Mouse (Mus musculus) myocyte (in vitro differentiated cells): ENCODE measurements around the gene Comtd1. TPM values are rescaled to one million over a fixed set of nuclear protein-coding genes. Genes with fewer than 3 reads are reported as not detected.

Source experiments
- H3K27me3 ChIP-seq: one replicate; pipeline ENCODE4 v1.6.1; 2011; ENCODE audit not compliant: control insufficient read depth, insufficient read depth, insufficient read length
- H3K36me3 ChIP-seq: one replicate; pipeline ENCODE4 v1.6.1; 2011; ENCODE audit not compliant: control insufficient read depth, insufficient read depth
- H3K4me2 ChIP-seq: one replicate; pipeline ENCODE4 v1.6.1; 2011; ENCODE audit warnings: low read depth, control low read depth
- H3K4me3 ChIP-seq: one replicate; pipeline ENCODE4 v1.5.1; 2011; ENCODE audit warnings: mild to moderate bottlenecking, control low read depth, moderate library complexity
- H3K79me2 ChIP-seq: one replicate; pipeline ENCODE4 v1.6.1; 2011; ENCODE audit not compliant: control insufficient read depth, insufficient read depth
- H3ac ChIP-seq: one replicate; pipeline ENCODE4 v1.6.1; 2011; ENCODE audit not compliant: control insufficient read depth, insufficient read length
- CEBPB ChIP-seq: IDR thresholded peaks from 2 replicates; pipeline ENCODE4 v1.6.1; 2011; ENCODE audit warnings: mild to moderate bottlenecking, moderate library complexity; ENCODE audit not compliant: poor library complexity, insufficient read depth, severe bottlenecking
- E2F4 ChIP-seq: IDR thresholded peaks from one replicate; pipeline ENCODE4 v1.6.1; 2011; ENCODE audit warnings: mild to moderate bottlenecking, control low read depth, moderate library complexity; ENCODE audit not compliant: insufficient read depth
- MAX ChIP-seq: IDR thresholded peaks from one replicate; pipeline ENCODE4 v1.6.1; 2011; ENCODE audit warnings: low read depth, mild to moderate bottlenecking, control low read depth
- MYOD1 ChIP-seq, 3 experiments: IDR thresholded peaks; one replicate each; pipeline ENCODE4 v1.6.1; 2011; ENCODE audit warnings: control low read depth in 2 of 3, low read depth in 2 of 3, mild to moderate bottlenecking in 2 of 3, moderate library complexity in 1 of 3; ENCODE audit not compliant: insufficient read length in 2 of 3, control insufficient read depth in 1 of 3
- MYOG ChIP-seq, 3 experiments: IDR thresholded peaks; one replicate each; pipeline ENCODE4 v1.6.1; 2011; ENCODE audit warnings: control low read depth in 2 of 3, low read depth in 2 of 3, mild to moderate bottlenecking in 2 of 3; ENCODE audit not compliant: insufficient read length in 2 of 3, control insufficient read depth in 1 of 3, insufficient read depth in 1 of 3
- POLR2A ChIP-seq: IDR thresholded peaks from one replicate; pipeline ENCODE4 v1.6.1; 2011; ENCODE audit warnings: low read depth, mild to moderate bottlenecking, control low read depth, moderate library complexity; ENCODE audit not compliant: insufficient read length
- POLR2AphosphoS2 ChIP-seq: IDR thresholded peaks from one replicate; pipeline ENCODE4 v1.6.1; 2011; ENCODE audit warnings: low read depth, control low read depth; ENCODE audit not compliant: insufficient read length
- REST ChIP-seq: IDR thresholded peaks from one replicate; pipeline ENCODE4 v1.6.1; 2011; ENCODE audit warnings: mild to moderate bottlenecking, control low read depth, moderate library complexity; ENCODE audit not compliant: insufficient read depth, insufficient read length
- SRF ChIP-seq: IDR thresholded peaks from one replicate; pipeline ENCODE4 v1.6.1; 2011; ENCODE audit warnings: low read depth; ENCODE audit not compliant: control insufficient read depth, insufficient read length
- TCF12 ChIP-seq: IDR thresholded peaks from one replicate; pipeline ENCODE4 v1.6.1; 2011; ENCODE audit warnings: mild to moderate bottlenecking, control low read depth; ENCODE audit not compliant: poor library complexity, insufficient read depth, severe bottlenecking
- TCF3 ChIP-seq: IDR thresholded peaks from one replicate; pipeline ENCODE4 v1.6.1; 2011; ENCODE audit warnings: low read depth, control low read depth; ENCODE audit not compliant: insufficient read length
- USF1 ChIP-seq: IDR thresholded peaks from one replicate; pipeline ENCODE4 v1.6.1; 2011; ENCODE audit warnings: low read depth, mild to moderate bottlenecking, control low read depth, moderate library complexity
- polyA plus RNA-seq: library from polyadenylated mRNA; unstranded; fragments of >200 nt; fragmentation: generic; extraction: Trizol; gene quantifications from one replicate; pipeline ENCODE4 v1.2.1, GENCODE M21; 2012; ENCODE audit warnings: missing spikeins

The Comtd1 gene
- polyA plus RNA-seq, 1 experiment = 47.1 TPM

DNA sequence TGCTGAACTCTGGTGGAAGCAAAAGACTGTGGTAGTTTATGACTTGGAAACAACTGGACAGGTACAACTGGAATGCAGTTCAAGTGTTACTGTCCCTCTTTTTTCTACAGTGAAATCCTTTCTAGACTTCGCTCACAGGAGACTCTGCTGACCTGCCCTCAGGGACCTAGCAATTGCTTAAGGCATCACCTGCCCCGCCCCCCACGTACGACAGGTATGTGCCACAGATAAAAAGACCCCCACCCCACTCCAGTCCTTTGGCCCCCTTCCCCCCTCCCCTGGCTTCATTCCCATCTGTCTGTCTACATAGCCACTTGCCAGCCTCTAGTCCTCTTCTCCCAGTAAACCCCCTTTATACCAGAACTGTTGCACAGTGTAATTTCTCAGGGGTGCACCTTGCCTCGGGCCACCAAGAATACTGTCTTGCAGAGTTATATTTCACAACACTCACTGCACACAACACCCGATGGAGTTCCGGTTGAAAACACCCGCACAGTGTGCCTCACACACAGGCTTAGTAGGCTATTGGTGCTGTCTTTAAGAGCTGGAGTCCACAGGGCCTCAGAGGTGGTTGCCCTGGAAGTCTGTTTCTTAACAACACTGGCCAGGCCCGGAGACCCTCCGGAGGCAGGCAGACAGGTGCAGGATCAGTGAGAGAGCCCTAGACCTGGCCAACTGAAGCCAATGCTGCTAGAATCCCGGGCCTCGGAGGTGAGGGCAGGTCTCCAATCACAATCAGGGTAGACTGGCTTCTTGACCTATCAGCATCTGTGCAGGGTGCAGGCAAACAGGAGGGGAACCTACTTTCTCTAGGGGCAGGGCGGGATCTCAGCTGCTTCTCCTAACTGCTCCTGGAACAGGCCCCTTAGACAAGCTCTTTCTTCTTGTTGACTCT lies 994 bp upstream of the Comtd1 start:
- Histone ChIP-seq H3K79me2 (no peaks in the 10 kb centered on the region), H3K4me2 (no peak overlapping the region), H3ac (no peak overlapping the region), H3K4me3 (no peak overlapping the region), H3K36me3 (peaks cover 16% of the 10 kb centered on the region), H3K27me3 (no peaks in the 10 kb centered on the region)
- TF ChIP-seq TCF12 (no peak), SRF (no peak), MAX (no peak), MYOG (IDR thresholded peaks at IDR 0.05; ENCODE audit: control insufficient read depth in 1 of 3, insufficient read depth in 1 of 3, insufficient read length in 2 of 3, low read depth in 2 of 3) (no peak), TCF3 (no peak)

GRCm38 (mm10) chr14:21847381-21848165 lies 1.2 kb downstream of the Comtd1 start:
- peak overlapping the region; percentile 59 for H3K4me3 ChIP-seq
- no peaks in the 10 kb centered on the region for H3K27me3 ChIP-seq
- peaks cover 30% of the 10 kb centered on the region for H3K36me3 ChIP-seq
- TF ChIP-seq TCF3 = no peak
- peak; percentile 76 for TF ChIP-seq POLR2AphosphoS2
- TF ChIP-seq POLR2A = peak; percentile 8
- TF ChIP-seq MAX = no peak
- TF ChIP-seq REST = no peak
- H3K79me2 ChIP-seq = no peaks in the 10 kb centered on the region
- peak overlapping the region; percentile 93 for H3K4me2 ChIP-seq
- peak overlapping the region; percentile 26 for H3ac ChIP-seq

- no peak overlapping the region for H3ac ChIP-seq
- no peaks in the 10 kb centered on the region for H3K27me3 ChIP-seq
- peak overlapping the region; percentile 59 for H3K4me3 ChIP-seq
- H3K36me3 ChIP-seq = peaks cover 34% of the 10 kb centered on the region
- H3K79me2 ChIP-seq = no peaks in the 10 kb centered on the region
- H3K4me2 ChIP-seq = no peak overlapping the region
- TF ChIP-seq E2F4 (no peak), REST (no peak), MYOD1 (IDR thresholded peaks at IDR 0.05; ENCODE audit: control insufficient read depth in 1 of 3, insufficient read length in 2 of 3, low read depth in 2 of 3) (no peak), USF1 (no peak), MAX (no peak), SRF (no peak), POLR2AphosphoS2 (no peak), MYOG (IDR thresholded peaks at IDR 0.05; ENCODE audit: control insufficient read depth in 1 of 3, insufficient read depth in 1 of 3, insufficient read length in 2 of 3, low read depth in 2 of 3) (no peak), TCF3 (no peak), TCF12 (no peak), CEBPB (no peak), POLR2A (no peak)
Observed at GRCm38 (mm10) chr14:21846827-21847380, 1.9 kb downstream of the Comtd1 start.

DNA sequence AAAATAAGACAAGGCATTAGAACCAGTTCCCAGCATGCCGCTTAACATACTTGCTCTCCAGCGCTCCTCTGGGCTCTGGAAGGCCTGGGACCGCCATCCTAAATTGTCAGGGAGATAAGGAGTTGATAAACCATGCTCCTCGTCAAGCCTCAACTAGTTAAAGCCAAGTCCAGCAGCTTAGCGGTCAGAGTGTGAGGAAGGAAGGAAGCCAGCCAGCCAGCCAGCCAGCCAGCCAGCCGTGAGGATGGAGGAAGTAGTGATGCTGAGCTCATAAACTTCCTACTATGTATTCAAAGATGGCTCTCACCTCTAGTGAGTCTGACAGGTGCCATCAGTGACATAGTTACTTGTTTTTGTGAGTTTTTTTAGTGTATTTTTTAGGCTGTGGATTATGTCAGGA lies 5.5 kb downstream of the Comtd1 start:
- no peaks in the 10 kb centered on the region for H3K27me3 ChIP-seq
- no peak overlapping the region for H3ac ChIP-seq
- TF ChIP-seq CEBPB (no peak), POLR2AphosphoS2 (no peak), TCF3 (no peak), SRF (no peak), MYOG (IDR thresholded peaks at IDR 0.05; ENCODE audit: control insufficient read depth in 1 of 3, insufficient read depth in 1 of 3, insufficient read length in 2 of 3, low read depth in 2 of 3) (no peak), POLR2A (no peak)
- peaks cover 21% of the 10 kb centered on the region for H3K79me2 ChIP-seq
- no peak overlapping the region for H3K4me2 ChIP-seq
- H3K36me3 ChIP-seq = peaks cover 63% of the 10 kb centered on the region
- no peak overlapping the region for H3K4me3 ChIP-seq
